Mouse (Mus musculus): ENCODE measurements at regions not wholly inside any gene's neighbourhood (a gene's known extent, or its start where the extent isn't known, plus 50 kb on each side); places are given as distances from the start of the nearest gene placed in this dataset.

DNA sequence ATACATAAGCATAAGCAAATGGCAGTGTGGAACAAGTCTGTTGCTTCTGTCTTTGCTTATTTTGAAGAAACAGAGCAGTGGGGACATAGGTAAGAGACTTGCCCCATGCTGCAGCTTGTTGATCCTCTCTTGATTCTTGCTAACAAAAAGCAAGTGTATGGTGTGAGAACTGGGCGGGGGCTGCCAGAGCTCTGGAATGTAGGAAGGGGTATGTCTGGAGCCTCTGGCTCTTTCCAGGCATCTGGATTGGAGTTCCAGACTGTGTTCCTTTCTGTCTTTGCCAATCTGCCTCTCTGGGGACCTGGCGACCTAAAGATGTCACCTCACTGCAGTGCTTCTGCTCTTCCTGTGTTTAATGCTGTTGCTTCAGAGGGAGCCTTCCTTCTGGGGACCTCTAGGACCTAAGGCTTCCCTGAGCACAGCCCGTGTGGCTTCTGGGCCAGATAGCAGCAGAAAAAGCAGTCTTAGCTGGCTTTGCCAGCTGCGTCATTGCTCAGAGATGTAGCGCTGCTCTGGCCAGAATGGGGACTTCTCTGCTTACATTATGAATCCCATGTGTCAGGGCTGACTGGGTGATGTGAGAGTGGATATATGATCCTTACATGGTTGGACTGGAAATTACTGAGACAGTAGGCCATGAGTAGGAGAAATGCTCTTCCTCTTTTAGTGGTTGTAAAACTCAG is 138.1 kb upstream of the Slit3 start:
- no peak for TF ChIP-seq CTCF (IDR thresholded peaks at IDR 0.05; ENCODE audit: borderline replicate concordance, insufficient read depth, low read depth, low read length)
- TF ChIP-seq POLR2A (IDR thresholded peaks at IDR 0.05; ENCODE audit: borderline replicate concordance, insufficient read depth, low read length) = no peak
